Mouse (Mus musculus) forebrain, embryonic 10.5 days (tissue): Measurements from ENCODE around the gene Astl. TPM values are rescaled to one million over a fixed set of nuclear protein-coding genes. Genes with fewer than 3 reads are reported as not detected.

Experiments
- DNase-seq: peaks from one replicate; pipeline ENCODE4 v3.0.0-alpha.2; 2017; ENCODE audit warnings: low spot score; ENCODE audit errors: extremely low spot score
- H3K27ac ChIP-seq: fragments of 300-500 bp; sonication (generic); 2 replicates; pipeline ENCODE4 v1.5.1; 2016; ENCODE audit warnings: mild to moderate bottlenecking
- H3K27me3 ChIP-seq: fragments of 300-500 bp; sonication (generic); 2 replicates; pipeline ENCODE4 v1.6.1; 2016; ENCODE audit warnings: mild to moderate bottlenecking; ENCODE audit not compliant: poor library complexity, severe bottlenecking
- H3K36me3 ChIP-seq: fragments of 300-500 bp; sonication (generic); replicated peaks from 2 replicates; pipeline ENCODE4 v1.6.1; 2016; ENCODE audit warnings: mild to moderate bottlenecking, moderate library complexity
- H3K4me1 ChIP-seq: fragments of 300-500 bp; sonication (generic); 2 replicates; pipeline ENCODE4 v1.6.1; 2016
- H3K4me3 ChIP-seq: fragments of 300-500 bp; sonication (generic); 2 replicates; pipeline ENCODE4 v1.5.1; 2016; ENCODE audit warnings: mild to moderate bottlenecking, moderate library complexity
- H3K9me3 ChIP-seq: fragments of 300-500 bp; sonication (generic); 2 replicates; pipeline ENCODE4 v1.6.1; 2016; ENCODE audit warnings: mild to moderate bottlenecking, moderate library complexity
- WGBS: fragments of 180-500 bp; shearing (Covaris S2); methylation state at CpG from one replicate; pipeline ENCODE4 v1.1.7; 2016; 5-methylcytosine and 5-hydroxymethylcytosine counted together
- polyA plus RNA-seq: library from polyadenylated mRNA; unstranded; fragments of >200 nt; fragmentation: Nextera tagmentation; extraction: Ambion mirVana; gene quantifications from 2 replicates; pipeline ENCODE4 v1.2.1, GENCODE M21; 2016

Gene Astl
- polyA plus RNA-seq, 1 experiment from 2014 or later, result not detected

GRCm38 (mm10) chr2:127398738-127399137, 60.3 kb downstream of the Astl start:
- Histone ChIP-seq H3K4me3 (no peak overlapping the region), H3K4me1 (peaks cover 13% of the 10 kb centered on the region), H3K27me3 (no peaks in the 10 kb centered on the region), H3K9me3 (no peaks in the 10 kb centered on the region), H3K36me3 (no peaks in the 10 kb centered on the region), H3K27ac (no peak overlapping the region)
- 91% methylated on average over 7 of the region's 7 CpGs for WGBS
- DNase-seq, result no peak

Other genes starting within 250 kb of the Astl start
- gene Ncaph, start 204.7 kb upstream of the Astl start, polyA plus RNA-seq, result 124 and 126 TPM in 2 replicates
- 17.6 and 18.3 TPM in 2 replicates for gene Itpripl1, start 195.2 kb upstream of the Astl start, polyA plus RNA-seq
- gene 1810024B03Rik, start 130.4 kb upstream of the Astl start, polyA plus RNA-seq, result 2.5 and 3.2 TPM in 2 replicates
- 112 and 115 TPM in 2 replicates for gene Snrnp200, start 130.3 kb upstream of the Astl start, polyA plus RNA-seq
- gene Ciao1, start 90.8 kb upstream of the Astl start, polyA plus RNA-seq, result 44.3 and 50.5 TPM in 2 replicates
- 22.5 and 24.4 TPM in 2 replicates for gene Tmem127, start 90.7 kb upstream of the Astl start, polyA plus RNA-seq
- 85.6 and 88.1 TPM in 2 replicates for gene Stard7, start 68.4 kb upstream of the Astl start, polyA plus RNA-seq
- gene Dusp2, start 2.5 kb upstream of the Astl start, polyA plus RNA-seq, result 3.6 and 4.1 TPM in 2 replicates
- gene Adra2b, start 24.6 kb downstream of the Astl start, polyA plus RNA-seq, result 2.3 and 3.2 TPM in 2 replicates
- 0.14 and 0.21 TPM in 2 replicates for gene Gpat2, start 86.6 kb downstream of the Astl start, polyA plus RNA-seq
- 20.5 and 23.8 TPM in 2 replicates for gene Fahd2a, start 105.9 kb downstream of the Astl start, polyA plus RNA-seq
- 2.1 TPM in 2 replicates for gene Kcnip3, start 183.5 kb downstream of the Astl start, polyA plus RNA-seq
- 1.0 and 1.4 TPM in 2 replicates for gene Prom2, start 202.8 kb downstream of the Astl start, polyA plus RNA-seq
- 7.4 and 9.8 TPM in 2 replicates for gene Zfp661, start 248.5 kb downstream of the Astl start, polyA plus RNA-seq
- 180 and 188 TPM in 2 replicates for gene Mrps5, start 248.6 kb downstream of the Astl start, polyA plus RNA-seq